Mouse (Mus musculus): Measurements from ENCODE around the gene Cyb5r2. TPM values are rescaled to one million over a fixed set of nuclear protein-coding genes. Genes with fewer than 3 reads are reported as not detected.

Gene Cyb5r2
- total and polyA plus RNA-seq, 3 experiments, result not detected

DNA sequence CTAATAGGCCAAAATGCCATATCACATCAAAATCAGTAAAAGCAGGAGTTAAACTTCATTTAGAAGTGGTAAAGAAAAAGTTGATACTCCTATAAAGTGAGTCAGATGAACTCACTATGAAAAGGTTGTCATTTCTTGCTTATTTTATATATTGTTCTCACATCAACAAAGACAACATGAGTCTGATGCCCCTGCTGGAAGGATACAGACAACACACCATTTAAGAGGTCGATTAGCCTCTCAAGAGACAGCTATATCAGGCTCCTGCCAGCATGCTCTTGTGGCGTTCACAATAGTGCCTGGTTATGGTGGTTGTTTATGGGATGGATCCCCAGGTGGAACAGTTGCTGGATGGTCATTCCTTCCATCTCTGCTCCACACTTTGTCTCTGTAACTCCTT lies 24.7 kb downstream of the Cyb5r2 start:
- Histone ChIP-seq H3K4me1 (ENCODE audit: insufficient read depth, low read depth, low read length) (no peaks in the 10 kb centered on the region), H3K9me3 (replicated peaks) (peaks cover 34% of the 10 kb centered on the region), H3K36me3 (replicated peaks) (no peaks in the 10 kb centered on the region), H3K27me3 (ENCODE audit: insufficient read depth, low read length) (no peaks in the 10 kb centered on the region), H3K4me3 (ENCODE audit: low read depth, low read length) (no peak overlapping the region)
- no peak for ATAC-seq (ENCODE audit: extremely low read depth, insufficient number of reproducible peaks, low FRiP score, poor library complexity, severe bottlenecking)
- no peak for DNase-seq (ENCODE audit: low spot score)
- no peak for TF ChIP-seq GATA1 (IDR thresholded peaks at IDR 0.05; ENCODE audit: borderline replicate concordance, low read length)
- no peak for TF ChIP-seq TAL1 (conservative IDR thresholded peaks at IDR 0.05; ENCODE audit: low read depth, low read length)
- no peak for TF ChIP-seq GATA2 (IDR thresholded peaks at IDR 0.05; ENCODE audit: borderline replicate concordance, low read depth, low read length)
- TF ChIP-seq POLR2AphosphoS5 (IDR thresholded peaks at IDR 0.05; ENCODE audit: insufficient replicate concordance, low read depth, low read length), result no peak
- TF ChIP-seq CTCF (IDR thresholded peaks at IDR 0.05; ENCODE audit: low read depth, low read length), result no peak

DNA sequence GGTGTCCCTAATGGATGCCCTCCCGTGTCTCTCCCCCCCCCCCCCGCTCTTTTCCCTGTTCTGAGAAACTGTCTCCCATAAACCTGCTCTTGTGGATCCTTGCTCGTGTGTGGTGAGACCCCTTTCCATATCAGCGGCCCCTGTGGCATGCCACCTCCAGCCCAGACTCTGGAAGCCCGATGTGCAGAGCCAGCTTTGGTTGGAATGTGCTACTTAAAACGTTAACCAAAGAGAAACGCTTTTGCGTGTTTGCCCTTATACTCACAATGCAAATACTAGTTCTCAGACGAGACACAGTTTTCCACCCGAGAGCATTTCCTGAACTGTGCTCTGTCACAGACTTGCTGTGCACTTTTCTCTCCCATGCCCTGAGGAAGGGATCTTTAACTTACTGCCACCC lies 27.2 kb downstream of the Cyb5r2 start:
- no peak for ATAC-seq (ENCODE audit: extremely low read depth, insufficient number of reproducible peaks, low FRiP score, poor library complexity, severe bottlenecking)
- TF ChIP-seq POLR2AphosphoS5 (IDR thresholded peaks at IDR 0.05; ENCODE audit: insufficient replicate concordance, low read depth, low read length) (no peak), GATA2 (IDR thresholded peaks at IDR 0.05; ENCODE audit: borderline replicate concordance, low read depth, low read length) (no peak), CTCF (IDR thresholded peaks at IDR 0.05; ENCODE audit: low read depth, low read length) (no peak), GATA1 (IDR thresholded peaks at IDR 0.05; ENCODE audit: borderline replicate concordance, low read length) (no peak), TAL1 (conservative IDR thresholded peaks at IDR 0.05; ENCODE audit: low read depth, low read length) (no peak)
- Histone ChIP-seq H3K27me3 (ENCODE audit: insufficient read depth, low read length) (no peaks in the 10 kb centered on the region), H3K4me3 (ENCODE audit: low read depth, low read length) (no peak overlapping the region), H3K36me3 (replicated peaks) (no peaks in the 10 kb centered on the region), H3K9me3 (replicated peaks) (peaks cover 40% of the 10 kb centered on the region), H3K4me1 (ENCODE audit: insufficient read depth, low read depth, low read length) (no peaks in the 10 kb centered on the region)
- DNase-seq (ENCODE audit: low spot score), result no peak

DNA sequence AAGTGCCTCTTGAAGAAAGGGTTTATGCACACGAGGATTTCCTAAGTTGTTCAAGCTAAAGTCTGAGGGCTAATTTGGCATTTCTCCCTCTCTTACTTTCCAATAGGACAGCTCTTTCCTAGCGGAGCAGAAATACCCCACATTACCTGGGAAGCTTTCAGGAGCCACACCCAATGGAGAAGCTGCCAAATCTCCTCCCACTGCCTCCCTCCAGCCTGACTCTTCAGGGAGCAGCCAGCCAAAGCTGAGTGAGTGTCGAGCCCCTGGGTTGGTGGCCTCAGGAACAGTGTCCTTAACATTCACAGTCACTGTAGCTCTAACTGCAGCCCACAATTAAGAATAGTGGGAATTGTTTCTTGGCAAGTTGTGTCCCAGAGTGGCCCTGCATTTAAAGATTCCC lies 30.3 kb downstream of the Cyb5r2 start:
- TF ChIP-seq GATA1 (IDR thresholded peaks at IDR 0.05; ENCODE audit: borderline replicate concordance, low read length) (no peak), CTCF (IDR thresholded peaks at IDR 0.05; ENCODE audit: low read depth, low read length) (no peak), TAL1 (conservative IDR thresholded peaks at IDR 0.05; ENCODE audit: low read depth, low read length) (no peak), POLR2AphosphoS5 (IDR thresholded peaks at IDR 0.05; ENCODE audit: insufficient replicate concordance, low read depth, low read length) (no peak), GATA2 (IDR thresholded peaks at IDR 0.05; ENCODE audit: borderline replicate concordance, low read depth, low read length) (no peak)
- DNase-seq (ENCODE audit: low spot score) (no peak), ATAC-seq (ENCODE audit: extremely low read depth, insufficient number of reproducible peaks, low FRiP score, poor library complexity, severe bottlenecking) (no peak)
- Histone ChIP-seq H3K4me3 (ENCODE audit: low read depth, low read length) (no peak overlapping the region), H3K4me1 (ENCODE audit: insufficient read depth, low read depth, low read length) (no peaks in the 10 kb centered on the region), H3K27me3 (ENCODE audit: insufficient read depth, low read length) (no peaks in the 10 kb centered on the region), H3K36me3 (replicated peaks) (no peaks in the 10 kb centered on the region), H3K9me3 (replicated peaks) (peaks cover 54% of the 10 kb centered on the region)

DNA sequence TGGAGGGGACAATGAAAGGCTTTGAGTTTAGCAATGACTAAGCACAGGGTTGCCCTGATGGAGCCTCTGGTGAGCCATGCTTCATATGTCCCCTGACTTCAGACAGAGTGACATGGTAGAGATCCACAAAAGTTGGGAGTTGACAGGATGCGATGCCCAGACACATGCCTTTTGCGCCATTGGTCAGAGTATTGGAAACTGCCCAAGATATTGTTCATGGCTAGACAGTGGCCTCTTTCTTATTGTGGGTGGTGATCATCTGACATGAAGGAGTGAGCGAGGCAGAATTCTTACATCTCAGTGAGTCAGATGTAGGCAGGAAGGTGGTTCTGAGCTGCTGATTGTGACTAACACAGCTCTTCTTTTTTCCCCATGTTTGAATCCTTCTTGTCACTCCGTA lies 35.3 kb downstream of the Cyb5r2 start:
- no peaks in the 10 kb centered on the region for H3K27me3 ChIP-seq (ENCODE audit: insufficient read depth, low read length)
- no peaks in the 10 kb centered on the region for H3K4me1 ChIP-seq (ENCODE audit: insufficient read depth, low read depth, low read length)
- H3K36me3 ChIP-seq (replicated peaks), result no peaks in the 10 kb centered on the region
- ATAC-seq (ENCODE audit: extremely low read depth, insufficient number of reproducible peaks, low FRiP score, poor library complexity, severe bottlenecking) (no peak), DNase-seq (ENCODE audit: low spot score) (no peak)
- peaks cover 53% of the 10 kb centered on the region for H3K9me3 ChIP-seq (replicated peaks)
- TF ChIP-seq CTCF (IDR thresholded peaks at IDR 0.05; ENCODE audit: low read depth, low read length) (no peak), TAL1 (conservative IDR thresholded peaks at IDR 0.05; ENCODE audit: low read depth, low read length) (no peak), GATA2 (IDR thresholded peaks at IDR 0.05; ENCODE audit: borderline replicate concordance, low read depth, low read length) (no peak), POLR2AphosphoS5 (IDR thresholded peaks at IDR 0.05; ENCODE audit: insufficient replicate concordance, low read depth, low read length) (no peak), GATA1 (IDR thresholded peaks at IDR 0.05; ENCODE audit: borderline replicate concordance, low read length) (no peak)
- no peak overlapping the region for H3K4me3 ChIP-seq (ENCODE audit: low read depth, low read length)

DNA sequence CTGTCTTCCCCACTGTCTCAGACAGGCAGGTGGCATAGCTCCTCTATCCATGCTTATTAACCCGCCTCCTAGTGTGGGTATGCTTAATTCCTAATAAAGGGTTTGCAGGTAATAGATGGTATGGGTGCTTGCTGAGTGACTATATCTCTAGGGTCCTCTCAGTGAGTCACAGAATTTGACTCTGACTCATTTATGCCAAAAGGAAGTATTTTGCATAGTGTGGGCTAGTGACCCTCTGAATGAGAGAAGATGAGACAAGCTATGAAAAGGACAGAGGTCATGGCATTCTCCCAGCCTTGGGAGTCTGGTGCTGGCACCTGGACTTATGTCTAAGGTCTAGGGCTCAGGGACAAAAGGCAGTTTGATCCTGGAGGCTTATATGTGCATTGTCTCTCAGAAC lies 37.1 kb downstream of the Cyb5r2 start:
- no peaks in the 10 kb centered on the region for H3K36me3 ChIP-seq (replicated peaks)
- no peaks in the 10 kb centered on the region for H3K27me3 ChIP-seq (ENCODE audit: insufficient read depth, low read length)
- ATAC-seq (ENCODE audit: extremely low read depth, insufficient number of reproducible peaks, low FRiP score, poor library complexity, severe bottlenecking), result no peak
- no peak overlapping the region for H3K4me3 ChIP-seq (ENCODE audit: low read depth, low read length)
- H3K4me1 ChIP-seq (ENCODE audit: insufficient read depth, low read depth, low read length), result no peaks in the 10 kb centered on the region
- DNase-seq (ENCODE audit: low spot score), result no peak
- TF ChIP-seq POLR2AphosphoS5 (IDR thresholded peaks at IDR 0.05; ENCODE audit: insufficient replicate concordance, low read depth, low read length) (no peak), GATA1 (IDR thresholded peaks at IDR 0.05; ENCODE audit: borderline replicate concordance, low read length) (no peak), CTCF (IDR thresholded peaks at IDR 0.05; ENCODE audit: low read depth, low read length) (no peak), GATA2 (IDR thresholded peaks at IDR 0.05; ENCODE audit: borderline replicate concordance, low read depth, low read length) (no peak), TAL1 (conservative IDR thresholded peaks at IDR 0.05; ENCODE audit: low read depth, low read length) (no peak)
- H3K9me3 ChIP-seq (replicated peaks), result peaks cover 54% of the 10 kb centered on the region

DNA sequence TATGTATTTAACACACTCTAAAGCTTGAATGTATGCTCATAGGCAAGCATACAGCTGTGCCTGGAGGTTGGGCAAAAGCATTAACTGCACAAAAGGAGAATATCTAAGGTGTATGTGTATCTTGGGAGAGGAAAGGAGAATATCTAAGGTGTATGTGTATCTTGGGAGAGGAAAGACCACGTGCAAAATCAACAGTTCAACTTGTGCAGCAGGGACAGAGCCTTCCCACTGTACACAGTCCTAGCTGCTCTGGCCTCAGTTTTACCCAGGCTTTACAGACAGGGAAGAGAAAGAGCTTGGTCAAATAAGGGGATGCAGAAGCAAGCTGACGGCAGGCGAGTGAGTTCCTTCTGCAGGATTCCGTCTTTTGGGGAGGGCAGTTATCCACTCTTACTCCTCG lies 43.8 kb downstream of the Cyb5r2 start:
- Histone ChIP-seq H3K36me3 (replicated peaks) (no peaks in the 10 kb centered on the region), H3K27me3 (ENCODE audit: insufficient read depth, low read length) (no peaks in the 10 kb centered on the region), H3K9me3 (replicated peaks) (peaks cover 36% of the 10 kb centered on the region), H3K4me1 (ENCODE audit: insufficient read depth, low read depth, low read length) (no peaks in the 10 kb centered on the region), H3K4me3 (ENCODE audit: low read depth, low read length) (no peak overlapping the region)
- no peak for ATAC-seq (ENCODE audit: extremely low read depth, insufficient number of reproducible peaks, low FRiP score, poor library complexity, severe bottlenecking)
- TF ChIP-seq TAL1 (conservative IDR thresholded peaks at IDR 0.05; ENCODE audit: low read depth, low read length) (no peak), POLR2AphosphoS5 (IDR thresholded peaks at IDR 0.05; ENCODE audit: insufficient replicate concordance, low read depth, low read length) (no peak), CTCF (IDR thresholded peaks at IDR 0.05; ENCODE audit: low read depth, low read length) (no peak), GATA1 (IDR thresholded peaks at IDR 0.05; ENCODE audit: borderline replicate concordance, low read length) (no peak), GATA2 (IDR thresholded peaks at IDR 0.05; ENCODE audit: borderline replicate concordance, low read depth, low read length) (no peak)
- no peak for DNase-seq (ENCODE audit: low spot score)
